Mouse (Mus musculus): Measurements from ENCODE around the gene Tbx4.

- TF ChIP-seq CTCF (IDR thresholded peaks at IDR 0.05; ENCODE audit: low read depth) (no peak), EP300 (optimal IDR thresholded peaks at IDR 0.05) (no peak)
These were observed 6.5 kb downstream of the Tbx4 start for GRCm38 (mm10) chr11:85892771-85893170.
